Mouse (Mus musculus): ENCODE measurements around the gene Emilin3.
"Not testable (repeated sequence)": the region's sequence is repeated elsewhere in the genome, so short reads cannot be mapped to it uniquely, and the experiment has no call there.

The Emilin3 gene

DNA sequence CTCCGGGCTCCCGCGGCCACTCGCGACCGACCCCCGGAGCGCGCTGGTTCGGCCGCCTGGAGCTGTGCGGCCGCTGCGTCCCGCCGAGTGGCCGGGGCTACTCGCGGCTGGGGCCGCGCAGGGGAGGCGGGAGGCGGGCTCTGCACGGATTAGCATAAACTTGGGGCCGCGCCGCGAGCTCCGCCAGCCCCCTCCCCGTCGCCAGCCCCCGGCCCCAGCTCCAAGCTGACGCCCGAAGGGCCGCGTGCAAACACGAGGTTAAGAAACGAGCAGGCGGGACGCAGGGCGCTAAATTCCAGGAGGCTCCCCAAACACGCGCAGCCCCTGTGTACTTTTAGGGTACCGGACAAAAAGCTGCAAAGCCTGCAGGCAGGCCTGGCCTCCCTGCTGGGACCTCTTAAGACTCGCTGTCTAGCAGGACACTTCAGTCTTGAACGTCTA is at the start of gene Emilin3:
Emilin3 (minus strand) TSS at position 98 of the 441 bp plus-strand sequence.
- DNase-seq (ENCODE audit: low read depth, low spot score) = no peak

DNA sequence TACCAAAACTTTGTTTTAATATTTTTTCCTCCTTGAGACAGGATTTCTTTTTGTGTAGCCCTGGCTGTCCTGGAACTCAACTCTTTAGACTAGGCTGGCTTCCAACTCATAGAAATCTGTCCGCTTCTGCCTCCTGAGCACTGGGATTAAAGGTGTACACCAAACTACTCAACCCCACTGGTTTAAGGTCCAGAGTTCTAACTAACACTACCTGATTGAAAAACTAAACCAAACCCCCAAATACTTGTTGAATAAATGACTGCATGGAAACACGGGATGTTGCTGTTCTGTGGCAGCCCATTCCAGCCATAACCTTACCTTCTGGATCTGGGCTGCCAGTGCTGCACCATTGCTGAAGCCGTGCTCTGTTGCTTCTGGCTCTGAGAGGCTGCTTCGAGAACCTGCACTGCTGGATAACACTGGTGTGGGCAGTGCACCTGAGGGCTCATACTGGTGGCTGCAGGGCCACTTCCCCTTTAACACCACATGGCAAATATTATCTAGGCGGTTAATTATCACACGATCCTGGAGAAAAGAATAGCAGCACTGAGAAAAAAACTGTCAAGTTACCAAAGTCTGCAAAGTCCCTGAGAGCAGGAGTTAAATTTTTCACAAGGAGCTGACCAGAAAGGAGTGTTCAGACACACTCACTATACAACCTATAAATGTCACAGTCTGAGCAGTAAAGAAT is 49.0 kb upstream of the Emilin3 start:
- no peak for DNase-seq (ENCODE audit: low read depth, low spot score)

DNA sequence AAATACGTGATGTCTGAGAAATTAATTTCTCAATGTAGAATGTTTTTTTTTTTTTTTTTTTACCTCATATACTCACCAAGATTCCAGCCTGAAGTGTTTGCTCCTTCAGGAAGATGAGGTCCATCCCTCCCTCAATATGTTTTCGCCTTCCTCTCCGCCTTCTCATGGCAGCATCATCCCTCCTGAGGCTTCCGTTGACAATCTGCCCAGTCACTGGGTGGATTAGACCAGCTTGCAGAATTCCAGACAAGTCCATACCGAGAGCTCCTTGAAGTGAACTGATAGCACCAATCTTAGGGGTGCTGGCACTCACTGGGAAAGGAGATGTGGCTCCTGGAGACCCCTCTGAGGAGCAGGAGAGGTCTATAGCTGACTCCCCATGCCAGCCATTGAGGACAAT is 47.8 kb upstream of the Emilin3 start:
- no peak for DNase-seq (ENCODE audit: low read depth, low spot score)

DNA sequence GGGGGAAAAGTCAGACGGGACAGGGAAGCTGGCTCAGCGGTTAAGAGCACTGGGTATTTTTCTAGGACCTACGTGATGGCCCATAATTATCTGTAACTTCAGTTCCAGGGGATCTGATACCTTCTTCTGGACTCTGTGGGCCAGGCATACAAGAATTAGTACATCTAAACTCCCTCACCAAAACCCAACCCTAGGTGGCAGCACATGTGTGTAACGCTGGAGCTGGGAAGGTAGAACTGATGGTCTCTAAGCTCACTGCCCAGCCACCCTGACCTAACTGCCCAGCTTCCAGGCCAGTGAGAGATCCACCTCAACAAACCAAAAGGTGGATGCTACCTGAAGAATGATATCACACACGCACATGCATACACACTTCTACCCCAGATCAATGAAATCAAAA is 46.6 kb upstream of the Emilin3 start:
- DNase-seq (ENCODE audit: low read depth, low spot score) = no peak

DNA sequence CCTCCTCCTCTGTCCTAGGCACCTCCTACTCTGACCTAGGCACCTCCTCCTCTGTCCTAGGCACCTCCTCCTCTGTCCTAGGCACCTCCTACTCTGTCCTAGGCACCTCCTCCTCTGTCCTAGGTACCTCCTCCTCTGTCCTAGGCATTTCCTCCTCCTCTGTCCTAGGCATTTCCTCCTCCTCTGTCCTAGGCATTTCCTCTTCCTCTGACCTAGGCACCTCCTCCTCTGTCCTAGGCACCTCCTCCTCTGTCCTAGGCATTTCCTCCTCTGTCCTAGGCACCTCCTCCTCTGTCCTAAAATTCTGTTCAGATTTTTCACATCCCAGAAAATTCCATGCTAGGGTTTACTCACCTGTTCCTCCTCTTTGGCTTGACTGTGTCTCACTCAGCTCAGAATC is 45.7 kb upstream of the Emilin3 start:
- not testable (repeated sequence) for DNase-seq (ENCODE audit: low read depth, low spot score)

DNA sequence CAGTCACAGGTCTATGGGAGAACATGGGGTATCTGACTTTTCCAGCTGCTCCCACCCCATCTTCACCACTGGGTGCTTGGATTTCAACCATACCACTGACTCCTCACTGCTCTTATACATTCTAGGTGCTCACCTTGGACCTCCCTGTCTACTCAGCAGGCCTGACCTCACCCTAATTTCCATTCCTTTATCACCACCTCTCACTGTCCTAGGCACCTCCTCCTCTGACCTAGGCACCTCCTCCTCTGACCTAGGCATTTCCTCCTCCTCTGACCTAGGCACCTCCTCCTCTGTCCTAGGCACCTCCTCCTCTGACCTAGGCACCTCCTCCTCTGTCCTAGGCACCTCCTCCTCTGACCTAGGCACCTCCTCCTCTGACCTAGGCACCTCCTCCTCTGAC is 45.2 kb upstream of the Emilin3 start:
- DNase-seq (ENCODE audit: low read depth, low spot score) = not testable (repeated sequence)

DNA sequence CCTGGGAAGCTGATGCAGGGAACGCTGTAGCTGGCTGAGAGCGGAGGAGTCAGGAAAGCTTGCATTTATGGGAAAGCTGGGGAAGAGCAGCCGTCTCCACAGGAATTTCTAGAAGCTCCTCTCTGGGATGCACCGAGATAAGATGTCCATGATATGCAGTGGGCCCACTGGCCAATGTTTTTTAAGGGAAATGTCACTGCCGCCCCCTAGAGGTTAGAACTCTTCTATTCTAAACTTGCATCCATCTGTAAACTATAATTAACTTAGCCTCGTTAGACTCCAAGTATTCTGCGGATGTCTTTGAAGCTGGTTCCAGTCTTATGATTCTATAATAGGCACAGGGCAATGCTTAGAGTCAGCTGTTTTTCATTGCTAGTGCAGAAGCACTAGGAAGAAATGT is 43.2 kb upstream of the Emilin3 start:
- no peak for DNase-seq (ENCODE audit: low read depth, low spot score)

DNA sequence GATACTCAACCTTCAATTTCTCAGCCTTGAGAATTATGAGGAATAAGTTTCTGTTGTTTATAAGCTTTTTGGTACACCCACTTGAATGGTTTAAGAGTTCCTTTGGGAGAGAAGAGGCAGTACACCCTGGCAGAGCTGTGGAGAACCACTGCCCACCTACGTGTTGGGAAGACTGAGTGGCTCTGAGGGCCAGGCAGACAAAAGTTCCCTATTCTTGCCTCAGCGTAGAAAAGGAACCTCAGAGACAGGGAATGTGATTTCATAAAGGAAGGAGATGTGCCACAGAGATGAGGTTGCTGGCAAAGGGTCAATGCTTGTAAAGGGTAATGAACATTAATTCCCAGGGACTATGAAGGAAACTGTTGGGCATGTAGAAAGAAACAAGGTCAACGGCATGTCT is 42.4 kb upstream of the Emilin3 start:
- DNase-seq (ENCODE audit: low read depth, low spot score) = no peak

DNA sequence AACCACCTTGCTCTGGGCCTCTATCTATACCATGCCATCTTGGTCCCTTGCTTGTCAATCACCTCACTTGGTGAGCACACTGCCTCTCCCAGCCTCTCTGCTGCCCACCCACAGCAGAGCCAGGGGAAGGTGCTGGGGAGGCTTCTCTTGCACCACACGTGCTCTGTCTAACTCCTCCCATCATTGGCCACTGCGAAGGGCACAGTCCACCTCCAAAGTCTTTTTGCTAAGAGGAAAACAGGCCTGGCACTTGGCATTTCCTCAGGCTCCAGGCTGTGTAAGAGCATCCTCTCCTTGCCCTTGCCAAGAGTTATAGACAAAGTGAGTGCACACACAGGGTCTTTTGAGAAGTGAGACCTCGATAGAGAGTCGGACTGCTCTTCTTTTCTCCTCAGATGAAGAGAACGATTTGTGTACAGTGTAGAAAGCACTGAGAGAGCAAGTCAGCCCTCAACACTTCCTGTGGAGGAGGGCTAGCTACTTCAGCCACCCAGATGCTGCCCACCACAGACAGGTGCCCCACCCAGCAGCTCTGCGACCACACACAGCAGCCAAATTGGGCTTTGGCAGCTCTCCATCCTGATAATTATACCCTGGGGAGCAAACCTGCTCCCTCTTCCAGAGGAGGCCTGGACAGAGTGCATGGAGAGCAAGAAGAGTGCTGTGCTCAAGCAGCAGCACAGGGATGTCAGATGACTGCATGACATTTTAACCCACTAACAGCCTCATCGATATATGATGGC is 41.2 kb upstream of the Emilin3 start:
- no peak for DNase-seq (ENCODE audit: low read depth, low spot score)

DNA sequence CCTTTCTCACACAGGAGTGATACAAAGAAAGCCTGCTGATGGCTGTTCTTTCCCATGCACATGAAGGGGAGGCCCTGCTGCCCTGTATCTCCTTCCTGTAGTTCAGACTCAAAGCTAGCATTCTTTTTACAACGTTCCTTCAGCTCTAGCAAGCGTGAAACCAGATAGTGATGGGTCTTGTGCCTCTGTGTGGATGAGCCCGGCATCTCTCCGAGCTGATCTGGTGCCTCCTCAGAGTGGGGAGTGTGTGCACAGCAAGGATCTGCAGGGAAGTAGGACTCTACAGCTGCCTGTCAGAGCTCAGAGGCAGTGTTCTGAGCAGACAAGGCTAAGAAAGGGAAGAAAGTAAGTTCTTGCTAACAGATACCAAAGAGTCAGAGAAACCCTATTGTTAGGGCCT is 39.5 kb upstream of the Emilin3 start:
- DNase-seq (ENCODE audit: low read depth, low spot score) = no peak

DNA sequence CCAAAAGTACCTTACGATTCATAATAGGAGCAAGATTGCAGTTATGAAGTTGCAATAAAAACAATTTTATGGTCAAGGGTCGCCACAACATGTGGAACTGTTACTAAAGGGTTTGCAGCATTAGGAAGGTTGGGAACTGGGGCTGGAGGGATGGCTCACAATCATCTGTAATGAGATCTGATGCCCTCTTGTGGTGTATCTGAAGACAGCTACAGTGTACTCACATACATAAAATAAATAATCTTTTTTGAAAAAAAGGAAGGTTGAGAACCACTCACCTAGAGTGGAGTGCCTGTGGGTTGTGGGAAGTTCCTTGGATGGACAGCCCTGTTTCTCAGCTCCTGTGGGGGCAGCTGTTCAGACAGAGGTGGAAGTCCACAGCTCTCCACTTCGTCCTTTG is 30.3 kb upstream of the Emilin3 start:
- no peak for DNase-seq (ENCODE audit: low read depth, low spot score)

DNA sequence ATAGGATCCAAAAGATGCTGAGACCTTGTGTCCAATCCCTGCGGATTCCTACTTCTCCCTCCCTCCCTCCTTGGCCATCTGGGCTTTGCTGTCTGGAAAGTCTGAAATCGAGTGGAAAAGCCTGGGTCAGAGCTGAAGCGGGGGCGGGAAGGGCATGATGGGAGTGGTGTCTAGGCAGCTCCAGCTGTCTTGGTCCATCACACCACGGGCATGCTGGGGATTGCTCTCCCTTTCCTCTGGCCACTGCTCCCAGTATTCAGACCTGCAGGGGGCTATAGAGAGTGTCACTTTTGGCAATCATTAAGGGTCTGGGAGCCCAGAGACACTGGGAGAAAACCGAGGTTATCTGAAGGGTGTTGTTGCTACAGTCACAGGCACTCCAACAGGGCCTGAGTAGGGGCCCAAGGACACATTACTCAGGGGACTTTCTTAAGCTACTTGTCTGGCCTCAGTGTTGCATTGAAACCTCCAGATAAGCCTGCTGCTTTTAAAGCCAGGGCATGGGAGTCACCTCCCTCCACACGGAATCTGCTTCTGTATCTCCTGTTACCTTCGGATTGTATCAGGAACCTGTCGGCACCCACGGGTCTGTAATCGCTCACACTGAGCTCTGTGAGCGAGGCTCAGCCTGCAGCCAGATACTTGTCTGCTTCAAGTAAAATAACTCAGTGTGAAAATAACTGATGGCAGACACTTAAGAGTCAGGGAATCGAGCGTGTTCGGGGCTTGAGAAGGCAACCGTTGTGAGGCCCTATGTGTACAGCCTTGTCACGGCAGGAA is 29.0 kb upstream of the Emilin3 start:
- DNase-seq (ENCODE audit: low read depth, low spot score) = no peak

DNA sequence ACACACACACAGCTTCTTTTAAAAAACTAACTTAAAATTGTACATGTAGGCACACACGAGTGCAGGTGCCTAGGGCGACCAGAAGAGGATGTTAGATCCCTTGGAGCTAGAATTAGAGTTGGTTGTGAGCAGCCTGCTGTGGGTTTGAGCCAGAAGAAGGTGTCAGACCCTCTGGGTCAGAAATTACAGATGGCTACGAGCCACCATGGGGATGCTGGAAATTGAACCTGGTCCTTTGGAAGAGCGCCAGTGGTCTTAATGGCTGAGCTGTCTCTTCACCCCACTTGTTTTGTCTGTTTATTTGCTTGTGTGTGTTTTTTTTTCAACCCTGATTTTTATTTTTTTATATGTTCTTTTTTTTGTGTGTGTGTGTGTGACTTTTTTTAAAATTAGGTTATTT is 22.3 kb upstream of the Emilin3 start:
- no peak for DNase-seq (ENCODE audit: low read depth, low spot score)

DNA sequence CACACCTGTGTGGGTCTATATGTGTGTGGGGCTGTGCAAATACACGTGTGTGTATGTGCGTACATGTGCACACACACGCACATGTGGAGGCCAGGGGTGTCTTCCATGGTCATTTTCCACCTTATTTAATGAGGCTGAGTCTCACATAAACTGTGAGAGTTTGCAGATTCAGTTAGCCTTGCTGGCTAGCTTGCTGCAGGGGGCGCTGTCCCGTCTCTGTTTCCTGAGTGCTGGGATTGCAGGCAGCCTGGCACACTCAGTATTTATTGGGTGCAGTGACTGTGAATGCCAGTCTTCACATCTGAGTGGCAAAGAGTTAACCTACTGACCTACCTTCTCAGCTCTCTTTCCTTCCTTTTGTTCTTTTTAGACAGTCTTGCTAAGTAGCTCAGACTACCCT is 21.8 kb upstream of the Emilin3 start:
- DNase-seq (ENCODE audit: low read depth, low spot score) = no peak

DNA sequence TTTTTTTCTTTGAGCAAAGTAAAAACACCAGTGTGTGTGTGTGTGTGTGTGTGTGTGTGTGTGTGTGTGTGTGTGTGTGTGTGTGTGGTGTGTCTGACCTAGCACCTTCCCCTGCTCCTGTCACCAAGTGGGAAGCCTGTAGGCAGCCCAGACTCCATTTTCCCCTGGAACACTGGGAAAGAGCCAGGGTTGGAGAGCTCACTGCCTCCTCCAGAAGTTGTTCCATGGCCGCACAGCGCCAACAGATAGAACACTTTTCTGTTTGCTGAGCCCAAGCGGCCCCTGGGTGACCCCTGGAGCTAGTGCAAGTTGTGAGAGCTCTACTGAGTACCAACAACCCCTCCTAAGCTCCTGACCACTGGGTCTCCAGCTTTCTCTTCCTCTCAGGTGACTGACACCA is 20.9 kb upstream of the Emilin3 start:
- DNase-seq (ENCODE audit: low read depth, low spot score) = no peak

DNA sequence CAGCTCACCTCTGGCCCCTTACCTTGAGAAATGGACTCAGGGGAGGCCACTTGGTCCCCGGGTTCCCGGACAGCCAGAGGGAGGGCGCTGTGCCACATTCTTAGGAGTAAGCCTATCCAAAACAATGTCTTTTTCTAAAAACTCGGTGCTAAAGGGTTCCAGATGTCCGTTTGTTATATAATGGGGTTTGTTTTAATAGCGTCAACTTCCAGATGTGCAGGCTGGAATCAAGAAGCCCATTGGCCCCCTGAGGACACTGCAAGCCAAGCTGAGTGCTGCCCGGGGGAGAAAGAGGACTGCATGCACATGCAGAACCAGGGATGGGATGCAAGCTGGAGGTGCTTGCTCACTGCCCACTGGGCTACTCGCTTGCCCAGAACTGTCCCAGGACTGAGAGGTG is 20.2 kb upstream of the Emilin3 start:
- no peak for DNase-seq (ENCODE audit: low read depth, low spot score)

DNA sequence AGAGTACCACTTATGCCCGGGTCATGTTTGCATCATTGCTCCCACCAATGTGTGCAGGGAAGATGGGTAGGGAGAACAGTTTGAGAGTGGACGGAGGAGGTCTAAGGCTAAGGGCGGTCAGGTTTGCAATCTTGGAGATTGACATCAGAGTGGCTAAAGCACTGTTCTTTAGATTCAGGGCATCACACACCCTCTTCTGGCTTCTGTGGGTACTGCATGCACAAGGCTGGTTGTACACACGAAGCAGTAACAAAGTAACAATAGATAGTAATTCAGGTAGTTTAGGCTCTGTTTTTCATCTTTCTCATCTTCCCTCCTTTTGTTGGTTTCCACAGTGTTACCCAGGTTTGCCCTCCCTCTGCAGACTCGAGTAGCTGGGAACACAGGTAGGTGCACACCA is 19.2 kb upstream of the Emilin3 start:
- DNase-seq (ENCODE audit: low read depth, low spot score) = no peak

DNA sequence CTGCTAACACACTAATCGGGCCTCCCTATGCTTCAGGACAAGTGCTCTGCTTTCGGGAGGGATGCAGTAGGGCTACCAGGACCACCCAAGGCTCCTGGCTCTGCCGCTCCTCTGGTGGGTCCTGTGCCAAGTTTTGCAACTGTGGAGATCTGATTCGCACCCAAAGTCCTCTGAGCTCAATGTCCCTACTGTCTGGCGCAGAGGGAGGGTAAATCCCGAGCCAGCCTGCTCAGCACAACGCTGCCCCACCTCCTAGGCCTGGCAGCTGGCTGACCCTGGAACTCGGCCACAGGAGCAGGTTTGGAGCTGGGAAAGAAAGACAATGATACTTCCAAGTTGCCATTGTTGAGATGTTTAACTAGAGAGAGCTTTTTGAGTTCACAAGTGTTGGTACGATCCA is 13.1 kb upstream of the Emilin3 start:
- DNase-seq (ENCODE audit: low read depth, low spot score) = no peak

DNA sequence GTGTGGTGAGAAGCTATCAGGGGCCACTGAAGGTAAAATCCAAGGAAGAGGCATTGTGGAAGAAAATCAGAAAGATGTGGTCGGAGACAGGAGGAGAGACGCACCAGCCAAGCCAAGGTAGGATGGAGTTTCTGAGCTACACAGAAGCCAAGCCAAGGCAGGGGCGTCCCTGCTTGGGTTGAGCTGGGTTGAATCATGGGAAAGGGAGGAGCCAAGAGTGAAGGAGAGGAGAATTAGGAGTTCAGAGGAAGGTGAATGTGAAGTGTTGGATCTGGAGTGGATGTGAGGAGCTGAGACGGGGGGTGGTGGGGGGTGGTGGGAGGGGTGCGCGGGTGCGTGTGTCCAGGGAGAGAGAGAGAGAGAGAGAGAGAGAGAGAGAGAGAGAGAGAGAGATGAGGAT is 9.2 kb upstream of the Emilin3 start:
- DNase-seq (ENCODE audit: low read depth, low spot score) = no peak

DNA sequence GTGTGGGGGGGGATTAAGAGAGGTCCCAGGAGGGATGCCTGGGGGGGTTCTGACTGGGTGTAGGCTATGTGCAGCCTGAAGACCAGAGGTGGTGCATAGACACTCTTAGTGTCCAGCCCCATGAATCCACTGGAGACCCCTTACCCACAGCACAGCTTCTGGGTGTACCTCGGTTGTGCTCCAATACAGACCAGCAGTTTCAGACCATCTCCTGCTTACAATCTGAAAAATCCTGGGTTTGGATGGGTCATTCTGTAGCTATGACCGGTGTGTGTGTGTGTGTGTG is 6.7 kb upstream of the Emilin3 start:
- no peak for DNase-seq (ENCODE audit: low read depth, low spot score)

DNA sequence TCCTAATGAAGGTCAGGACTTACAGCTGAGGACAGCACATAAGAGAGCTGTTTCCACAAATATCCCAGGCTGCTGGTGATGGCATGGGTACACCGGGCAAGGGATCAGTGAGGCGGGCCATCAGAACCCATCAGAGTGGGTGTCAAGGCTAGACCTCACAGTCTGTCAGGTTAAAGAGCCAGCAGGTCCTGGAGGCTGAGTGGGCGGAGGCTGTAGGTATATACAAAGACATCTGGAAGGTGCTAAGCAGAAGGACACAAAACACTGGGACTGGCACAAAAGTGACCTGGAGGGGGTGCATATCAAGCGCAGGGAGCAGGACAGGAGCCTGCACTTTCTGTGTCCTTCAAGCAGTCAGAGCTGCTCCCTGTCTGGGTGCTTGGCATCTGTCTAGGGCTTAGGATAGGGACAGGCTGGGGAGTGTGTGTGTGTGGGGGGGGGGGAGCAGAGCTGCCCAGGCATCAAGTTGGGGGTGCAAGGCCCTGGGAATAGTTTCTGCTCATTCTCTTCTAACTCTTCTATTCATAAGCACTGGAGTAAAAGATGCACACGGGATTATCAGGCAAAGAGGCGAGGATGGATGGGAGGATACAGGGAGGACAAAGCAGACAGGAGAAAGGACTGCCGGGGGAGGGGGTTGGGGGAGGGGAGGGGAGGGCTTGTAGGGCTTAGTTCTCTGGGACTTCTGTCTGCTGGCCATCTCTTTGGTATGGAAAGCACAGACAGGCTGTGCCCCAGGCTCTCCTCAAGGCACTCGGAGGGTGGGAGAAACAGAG is 6.2 kb upstream of the Emilin3 start:
- DNase-seq (ENCODE audit: low read depth, low spot score) = no peak

DNA sequence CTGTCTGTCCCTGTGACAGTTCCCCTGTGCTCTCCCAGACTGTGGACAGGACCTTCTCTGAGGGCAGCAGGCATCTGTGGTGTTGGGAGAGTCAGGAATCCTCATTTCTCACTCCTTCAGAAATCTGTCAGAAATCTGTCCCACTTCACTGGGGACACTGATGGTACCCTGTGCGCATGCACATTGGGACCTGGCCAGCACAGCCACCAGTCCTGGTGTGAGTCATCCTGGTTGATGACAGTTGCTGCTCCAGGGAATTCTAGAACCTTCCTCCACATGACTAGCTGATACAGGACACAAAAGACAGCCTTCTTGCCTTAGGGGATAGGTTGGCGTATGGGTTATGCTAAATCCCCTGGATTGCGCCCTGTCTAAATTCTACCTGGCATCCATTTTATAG is 5.2 kb upstream of the Emilin3 start:
- no peak for DNase-seq (ENCODE audit: low read depth, low spot score)
